Mouse (Mus musculus) CH12.LX (cell line): ENCODE results near the gene Gapt. TPM values are rescaled to one million over a fixed set of nuclear protein-coding genes. Genes with fewer than 3 reads are reported as not detected.

ENCODE experiments used
- DNase-seq: peaks from one replicate; pipeline ENCODE4 v3.0.0-alpha.2; 2013; ENCODE audit errors: extremely low read depth
- H3K27ac ChIP-seq: 2 replicates; pipeline ENCODE4 v1.5.1; 2012; ENCODE audit warnings: low read depth, mild to moderate bottlenecking, control low read depth, moderate library complexity; ENCODE audit not compliant: insufficient read depth
- H3K27me3 ChIP-seq: replicated peaks from 2 replicates; pipeline ENCODE3; 2012; ENCODE audit warnings: inconsistent platforms
- H3K36me3 ChIP-seq, 2 experiments: replicated peaks in 1 of 2; 2 replicates each; pipeline versions ENCODE3 to v1.6.1; 2012; ENCODE audit warnings: inconsistent platforms in 1 of 2, low read length in 1 of 2, mild to moderate bottlenecking in 1 of 2, mixed read lengths in 1 of 2, moderate library complexity in 1 of 2; ENCODE audit not compliant: control insufficient read depth in 1 of 2, insufficient read depth in 1 of 2
- H3K4me1 ChIP-seq, 2 experiments: 2 replicates each; pipeline ENCODE4 v1.6.1; 2012; ENCODE audit warnings: inconsistent platforms in 1 of 2, moderate library complexity in 1 of 2; ENCODE audit not compliant: insufficient read depth in 2 of 2, control insufficient read depth in 1 of 2
- H3K4me2 ChIP-seq: 2 replicates; pipeline ENCODE4 v1.6.1; 2012; ENCODE audit warnings: low read depth, mild to moderate bottlenecking, control low read depth; ENCODE audit not compliant: poor library complexity, insufficient read depth, severe bottlenecking
- H3K4me3 ChIP-seq, 3 experiments: fragments of 150-350 bp in 1 of 3; sonication (generic) in 1 of 3; replicated peaks in 1 of 3; 2 replicates each; pipeline versions ENCODE3 to v1.5.1; 2011 to 2012; ENCODE audit warnings: low read depth in 2 of 3, low read length in 2 of 3, mild to moderate bottlenecking in 2 of 3, moderate library complexity in 2 of 3, control low read depth in 1 of 3, improper control_type of control experiment in 1 of 3, inconsistent platforms in 1 of 3, mixed read lengths in 1 of 3; ENCODE audit not compliant: poor library complexity in 1 of 3
- H3K79me2 ChIP-seq: replicated peaks from 2 replicates; pipeline ENCODE4 v1.6.1; 2012; ENCODE audit warnings: mild to moderate bottlenecking, moderate library complexity; ENCODE audit not compliant: control insufficient read depth, poor library complexity, insufficient read depth, severe bottlenecking; ENCODE audit errors: extremely low read depth
- H3K9ac ChIP-seq: 2 replicates; pipeline ENCODE4 v1.6.1; 2012; ENCODE audit warnings: low read depth, mild to moderate bottlenecking, control low read depth, moderate library complexity; ENCODE audit not compliant: insufficient read depth
- H3K9me3 ChIP-seq: replicated peaks from 2 replicates; pipeline ENCODE3; 2012; ENCODE audit warnings: low read length, inconsistent platforms, mixed read lengths
- BHLHE40 ChIP-seq: IDR thresholded peaks from 2 replicates; pipeline ENCODE4 v1.6.1; 2011; ENCODE audit warnings: mild to moderate bottlenecking, low read depth, low read length, improper control_type of control experiment
- CTCF ChIP-seq, 2 experiments: IDR thresholded peaks in 1 of 2; conservative IDR thresholded peaks in 1 of 2; 2 replicates each; pipeline ENCODE4 v1.5.1; 2011 to 2012; ENCODE audit warnings: low read depth in 2 of 2, low read length in 2 of 2, improper control_type of control experiment in 1 of 2, inconsistent platforms in 1 of 2, mild to moderate bottlenecking in 1 of 2, moderate library complexity in 1 of 2
- ETS1 ChIP-seq: conservative IDR thresholded peaks from 2 replicates; pipeline ENCODE4 v1.6.1; 2012; ENCODE audit warnings: low read depth, mild to moderate bottlenecking, inconsistent platforms, low read length, improper control_type of control experiment, moderate library complexity
- HCFC1 ChIP-seq: IDR thresholded peaks from 2 replicates; pipeline ENCODE4 v1.6.1; 2012; ENCODE audit warnings: low read depth, mild to moderate bottlenecking, inconsistent platforms, low read length, improper control_type of control experiment
- JUN ChIP-seq: IDR thresholded peaks from 2 replicates; pipeline ENCODE4 v1.6.1; 2011; ENCODE audit warnings: low read depth, mild to moderate bottlenecking, low read length, improper control_type of control experiment, moderate library complexity; ENCODE audit not compliant: insufficient read depth
- KAT2A ChIP-seq: IDR thresholded peaks from 2 replicates; pipeline ENCODE4 v1.6.1; 2012; ENCODE audit warnings: low read length, improper control_type of control experiment, inconsistent platforms; ENCODE audit not compliant: insufficient replicate concordance
- MAX ChIP-seq: IDR thresholded peaks from 2 replicates; pipeline ENCODE4 v1.6.1; 2011; ENCODE audit warnings: low read length, improper control_type of control experiment
- MYC ChIP-seq: IDR thresholded peaks from 2 replicates; pipeline ENCODE4 v1.6.1; 2011; ENCODE audit warnings: low read depth, mild to moderate bottlenecking, improper control_type of control experiment, low read length
- NELFE ChIP-seq: IDR thresholded peaks from 2 replicates; pipeline ENCODE4 v1.6.1; 2011; ENCODE audit warnings: low read depth, low read length, improper control_type of control experiment
- POLR2A ChIP-seq: IDR thresholded peaks from 2 replicates; pipeline ENCODE4 v1.6.1; 2011; ENCODE audit warnings: low read depth, mild to moderate bottlenecking, improper control_type of control experiment, low read length
- SMC3 ChIP-seq: IDR thresholded peaks from 2 replicates; pipeline ENCODE4 v1.6.1; 2011; ENCODE audit warnings: low read depth, low read length, improper control_type of control experiment
- UBTF ChIP-seq: IDR thresholded peaks from 2 replicates; pipeline ENCODE4 v1.6.1; 2012; ENCODE audit warnings: low read depth, mild to moderate bottlenecking, inconsistent platforms, low read length, improper control_type of control experiment, moderate library complexity
- ZMIZ1 ChIP-seq: IDR thresholded peaks from 2 replicates; pipeline ENCODE4 v1.6.1; 2012; ENCODE audit warnings: low read depth, mild to moderate bottlenecking, inconsistent platforms, low read length, improper control_type of control experiment
- ZNF384 ChIP-seq: IDR thresholded peaks from 2 replicates; pipeline ENCODE4 v1.6.1; 2012; ENCODE audit warnings: low read depth, low read length, improper control_type of control experiment, inconsistent platforms
- dilution Hi-C: fragments of 300-500 bp; cut with MboI; formaldehyde crosslinking; loops from 2 replicates; pipeline ENCODE4 v1.14.3; 2020; ENCODE audit warnings: low sequenced_read_pairs; ENCODE audit not compliant: extremely low pct_unique_long_range_greater_than_20kb, extremely low pct_ligation_motif_present
- in situ Hi-C: fragments of 300-500 bp; cut with MboI; formaldehyde crosslinking; loops from 3 replicates; pipeline ENCODE4 v1.14.3; 2019; ENCODE audit warnings: low sequenced_read_pairs, low pct_ligation_motif_present, low pct_unique_long_range_greater_than_20kb, mixed read lengths
- polyA plus RNA-seq: library from polyadenylated mRNA; unstranded; fragments of >175 nt; gene quantifications from 2 replicates; pipeline ENCODE4 v1.2.1, GENCODE M21; 2012; ENCODE audit warnings: low read depth; ENCODE audit not compliant: insufficient read length
- total RNA-seq, 2 experiments: library from RNA; depleted of rRNA; stranded (reverse); fragments of 300-350 nt in 1 of 2; fragments of >200 nt in 1 of 2; gene quantifications; 2 replicates each; pipeline ENCODE4 v1.2.3; 2012 to 2014

Gapt gene
- total and polyA plus RNA-seq, 3 experiments = 1.9 to 16.0 (median 4.1) TPM

- H3K27me3 ChIP-seq = no peaks in the 10 kb centered on the region
- H3K79me2 ChIP-seq = no peaks in the 10 kb centered on the region; the same call in 1 of the 2 replicates
- peaks cover 17 to 35% of the 10 kb centered on the region in 2 experiments for H3K36me3 ChIP-seq
- dilution Hi-C loops = no loop called here
- H3K9ac ChIP-seq = no peak overlapping the region
- H3K4me1 ChIP-seq = no peaks in the 10 kb centered on the region
- DNase-seq = no peak
- no peak for TF ChIP-seq UBTF
- no peak for TF ChIP-seq KAT2A
- TF ChIP-seq CTCF (conservative IDR thresholded peaks at IDR 0.05 in 1 of 2, IDR thresholded peaks at IDR 0.05 in 1 of 2; ENCODE audit: low read depth in 2 of 2, low read length in 2 of 2) = no peak
- no peak for TF ChIP-seq ZNF384
- TF ChIP-seq SMC3 = no peak
- TF ChIP-seq JUN = no peak
- TF ChIP-seq MYC = no peak
- TF ChIP-seq NELFE = no peak
- no peak for TF ChIP-seq POLR2A
- TF ChIP-seq ETS1 = no peak
- TF ChIP-seq HCFC1 = no peak
- no peak overlapping the region for H3K27ac ChIP-seq
- in situ Hi-C loops = loop anchor here (5.0 to 10.0 kb wide), 3 partner anchors 569 to 1016 kb away; no protein-coding TSS in a partner anchor
- no peaks in the 10 kb centered on the region for H3K9me3 ChIP-seq
- H3K4me3 ChIP-seq = no peak overlapping the region
- no peak overlapping the region for H3K4me2 ChIP-seq
Measured at GRCm38 (mm10) chr13:110398513-110399270, 41.7 kb upstream of the Gapt start.

DNA sequence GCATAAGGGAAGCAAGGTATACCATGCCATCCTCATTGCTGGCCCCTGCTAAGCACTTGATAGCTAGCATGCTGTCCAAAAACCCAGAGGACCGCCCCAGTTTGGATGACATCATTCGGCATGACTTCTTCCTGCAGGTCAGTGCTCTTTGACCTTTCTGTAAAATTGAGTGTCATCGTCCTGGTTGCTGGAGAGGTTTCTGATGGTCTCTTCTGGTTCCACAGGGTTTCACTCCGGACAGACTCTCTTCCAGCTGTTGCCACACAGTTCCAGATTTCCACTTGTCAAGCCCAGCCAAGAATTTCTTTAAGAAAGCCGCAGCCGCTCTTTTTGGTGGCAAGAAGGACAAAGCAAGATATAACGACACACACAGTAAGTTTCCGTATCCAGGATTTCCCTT is 40.8 kb upstream of the Gapt start:
- Histone ChIP-seq H3K27ac (no peak overlapping the region), H3K79me2 (no peaks in the 10 kb centered on the region; the same call in 1 of the 2 replicates), H3K4me1 (no peaks in the 10 kb centered on the region), H3K36me3 (peaks cover 17 to 35% of the 10 kb centered on the region in 2 experiments), H3K4me3 (no peak overlapping the region), H3K4me2 (no peak overlapping the region), H3K9me3 (no peaks in the 10 kb centered on the region), H3K27me3 (no peaks in the 10 kb centered on the region), H3K9ac (no peak overlapping the region)
- no peak for DNase-seq
- TF ChIP-seq ZMIZ1 (no peak), BHLHE40 (no peak), MAX (no peak)
- in situ Hi-C loops = loop anchor here (5.0 to 10.0 kb wide), 3 partner anchors 570 to 1017 kb away; no protein-coding TSS in a partner anchor
- dilution Hi-C loops = no loop called here
